In genomic region chr3:79360317-79361101, GRCm38 (mm10) we compare ENCODE assay signal across 13 mouse cellular contexts. TPM values are rescaled to one million over a fixed set of nuclear protein-coding genes. Genes with fewer than 3 reads are reported as not detected.
DNase-seq lines count a peak whose midpoint lies in the region; ATAC-seq and TF ChIP-seq lines count a peak whose summit lies in the region.
"Had no signal": no experiment of that assay in that cellular context is flagged by ENCODE, and none has a peak within 500 bp of the region (broad histone marks: within the 10 kb centered on the region; RNA-seq: fewer than 3 reads in every experiment).

No protein-coding gene starts in this region.

- no peak for DNase-seq in hindbrain, embryonic 14.5 days (ENCODE audit: low spot score)
- DNase-seq in midbrain, embryonic 11.5 days (ENCODE audit: low spot score, missing footprints) = peak; percentile 81
- no peak for DNase-seq in cerebellum, postnatal 14 days
- DNase-seq: right cerebral cortex, adult 18-20 months; thymus, adult 2 months had no signal

- H3K36me3 ChIP-seq in hindbrain, embryonic 16.5 days (ENCODE audit: control insufficient read depth, insufficient read depth, low read length) = no peaks in the 10 kb centered on the region
- H3K36me3 ChIP-seq in hindbrain, embryonic 14.5 days (replicated peaks; ENCODE audit: control insufficient read depth, insufficient read depth) = no peaks in the 10 kb centered on the region
- no peaks in the 10 kb centered on the region for H3K36me3 ChIP-seq in midbrain, embryonic 11.5 days (ENCODE audit: control insufficient read depth, insufficient read depth, low read length)
- no peaks in the 10 kb centered on the region for H3K36me3 ChIP-seq in midbrain, embryonic 13.5 days
- H3K36me3 ChIP-seq in myocyte (ENCODE audit: control insufficient read depth, insufficient read depth) = no peaks in the 10 kb centered on the region
- H3K36me3 ChIP-seq: limb, embryonic 12.5 days had no signal

- H3ac ChIP-seq in myocyte (ENCODE audit: control insufficient read depth, insufficient read length) = no peak overlapping the region

- no peaks in the 10 kb centered on the region for H3K4me1 ChIP-seq in hindbrain, embryonic 16.5 days (ENCODE audit: control insufficient read depth, insufficient read depth, low read depth, low read length)
- H3K4me1 ChIP-seq in hindbrain, embryonic 14.5 days (replicated peaks; ENCODE audit: control insufficient read depth, insufficient read depth, low read length) = no peaks in the 10 kb centered on the region
- H3K4me1 ChIP-seq in midbrain, embryonic 11.5 days (ENCODE audit: control insufficient read depth, insufficient read depth, low read length) = no peaks in the 10 kb centered on the region
- H3K4me1 ChIP-seq in midbrain, embryonic 13.5 days (replicated peaks) = 0 out of 2 replicates have a peak, but pooled peaks cover 4% of the 10 kb centered on the region

- H3K79me2 ChIP-seq in myocyte (ENCODE audit: control insufficient read depth, insufficient read depth) = no peaks in the 10 kb centered on the region

- H3K9ac ChIP-seq in hindbrain, embryonic 16.5 days (ENCODE audit: low read depth, low read length) = no peak overlapping the region
- no peak overlapping the region for H3K9ac ChIP-seq in hindbrain, embryonic 14.5 days
- no peak overlapping the region for H3K9ac ChIP-seq in midbrain, embryonic 11.5 days (ENCODE audit: low read length)
- H3K9ac ChIP-seq in midbrain, embryonic 13.5 days (replicated peaks) = no peak overlapping the region
- H3K9ac ChIP-seq: limb, embryonic 12.5 days had no signal

- H3K27me3 ChIP-seq in hindbrain, embryonic 16.5 days (replicated peaks; ENCODE audit: control insufficient read depth, insufficient read depth, low read length) = no peaks in the 10 kb centered on the region
- no peaks in the 10 kb centered on the region for H3K27me3 ChIP-seq in hindbrain, embryonic 14.5 days (ENCODE audit: control insufficient read depth, insufficient read depth, low read length)
- no peaks in the 10 kb centered on the region for H3K27me3 ChIP-seq in midbrain, embryonic 11.5 days (ENCODE audit: control insufficient read depth, insufficient read depth, low read length)
- H3K27me3 ChIP-seq in midbrain, embryonic 13.5 days = no peaks in the 10 kb centered on the region
- no peaks in the 10 kb centered on the region for H3K27me3 ChIP-seq in myocyte (ENCODE audit: control insufficient read depth, insufficient read depth, insufficient read length)
- H3K27me3 ChIP-seq: limb, embryonic 12.5 days had no signal

- ATAC-seq in hindbrain, embryonic 16.5 days = 0 out of 2 replicates have a peak, but pooled peaks have one; percentile 40
- ATAC-seq in hindbrain, embryonic 14.5 days (ENCODE audit: low FRiP score) = no peak
- ATAC-seq in midbrain, embryonic 11.5 days (ENCODE audit: low FRiP score) = no peak
- ATAC-seq in midbrain, embryonic 13.5 days = no peak
- ATAC-seq in granulocyte monocyte progenitor cell, adult 5-6 weeks (replicated peaks; ENCODE audit: poor library complexity, severe bottlenecking) = peak; percentile 69
- no peak for ATAC-seq in monocyte, adult 5-6 weeks (replicated peaks; ENCODE audit: insufficient number of reproducible peaks, low FRiP score, low TSS enrichment, poor library complexity, severe bottlenecking)

- no peaks in the 10 kb centered on the region for H3K9me3 ChIP-seq in hindbrain, embryonic 16.5 days (ENCODE audit: control insufficient read depth, low read length)
- no peaks in the 10 kb centered on the region for H3K9me3 ChIP-seq in hindbrain, embryonic 14.5 days (ENCODE audit: control insufficient read depth, low read length)
- no peaks in the 10 kb centered on the region for H3K9me3 ChIP-seq in midbrain, embryonic 11.5 days (ENCODE audit: control insufficient read depth, low read length)
- no peaks in the 10 kb centered on the region for H3K9me3 ChIP-seq in midbrain, embryonic 13.5 days
- H3K9me3 ChIP-seq: limb, embryonic 12.5 days had no signal

- H3K27ac ChIP-seq in hindbrain, embryonic 16.5 days (ENCODE audit: low read depth, low read length) = no peak overlapping the region
- no peak overlapping the region for H3K27ac ChIP-seq in hindbrain, embryonic 14.5 days
- H3K27ac ChIP-seq in midbrain, embryonic 11.5 days (ENCODE audit: low read depth, low read length) = no peak overlapping the region
- no peak overlapping the region for H3K27ac ChIP-seq in midbrain, embryonic 13.5 days
- H3K27ac ChIP-seq: limb, embryonic 12.5 days had no signal

- no peak for TF ChIP-seq POLR2A in myocyte (IDR thresholded peaks at IDR 0.05; ENCODE audit: insufficient read length, low read depth)

- WGBS in hindbrain, embryonic 16.5 days = 74% methylated on average over 15 of the region's 15 CpGs
- 74% methylated on average over 15 of the region's 15 CpGs for WGBS in hindbrain, embryonic 14.5 days
- WGBS in midbrain, embryonic 11.5 days = 80% methylated on average over 15 of the region's 15 CpGs
- 71% methylated on average over 15 of the region's 15 CpGs for WGBS in midbrain, embryonic 13.5 days

- H3K4me3 ChIP-seq in hindbrain, embryonic 16.5 days (ENCODE audit: low read length) = no peak overlapping the region
- no peak overlapping the region for H3K4me3 ChIP-seq in hindbrain, embryonic 14.5 days (replicated peaks; ENCODE audit: low read length)
- no peak overlapping the region for H3K4me3 ChIP-seq in midbrain, embryonic 11.5 days (ENCODE audit: low read depth, low read length)
- no peak overlapping the region for H3K4me3 ChIP-seq in midbrain, embryonic 13.5 days (replicated peaks)
- H3K4me3 ChIP-seq in myocyte = no peak overlapping the region
- H3K4me3 ChIP-seq: erythroblast, embryonic 14.5 days; limb, embryonic 12.5 days had no signal

- H3K4me2 ChIP-seq in hindbrain, embryonic 16.5 days (ENCODE audit: low read length) = no peak overlapping the region
- H3K4me2 ChIP-seq in hindbrain, embryonic 14.5 days (replicated peaks) = no peak overlapping the region
- H3K4me2 ChIP-seq in midbrain, embryonic 11.5 days = no peak overlapping the region
- H3K4me2 ChIP-seq in midbrain, embryonic 13.5 days (replicated peaks) = no peak overlapping the region
- peak overlapping the region; percentile 34 for H3K4me2 ChIP-seq in myocyte (ENCODE audit: low read depth)
- H3K4me2 ChIP-seq: limb, embryonic 12.5 days had no signal

TF ChIP-seq in myocyte, 11 proteins besides CTCF, POLR2A, EP300 and RAD21:
- TF ChIP-seq USF1 (IDR thresholded peaks at IDR 0.05; ENCODE audit: low read depth) = no peak
- TF ChIP-seq E2F4 (IDR thresholded peaks at IDR 0.05; ENCODE audit: insufficient read depth) = no peak
- TF ChIP-seq TCF3 (IDR thresholded peaks at IDR 0.05; ENCODE audit: insufficient read length, low read depth) = no peak
- no peak for TF ChIP-seq CEBPB (IDR thresholded peaks at IDR 0.05; ENCODE audit: insufficient read depth, poor library complexity, severe bottlenecking)
TF ChIP-seq in myocyte: peak in this region for 0.

RNA-seq across cellular contexts. Expression of gene Gm17359, which starts 24.0 kb away (rescaled TPM):
- polyA plus RNA-seq in hindbrain, embryonic 16.5 days (2015; fragmentation: Nextera tagmentation; extraction: Ambion mirVana) = not detected in 2 replicates
- polyA plus RNA-seq in hindbrain, embryonic 14.5 days (2014; fragmentation: Nextera tagmentation; extraction: Ambion mirVana) = not detected in 2 replicates
- 0.33 TPM in 1 of 2 replicates, not detected in the other for polyA plus RNA-seq in midbrain, embryonic 11.5 days (2014; fragmentation: Nextera tagmentation; extraction: Ambion mirVana)
- not detected in 2 replicates for polyA plus RNA-seq in midbrain, embryonic 13.5 days (2015; fragmentation: Nextera tagmentation; extraction: Ambion mirVana)
- total RNA-seq in granulocyte monocyte progenitor cell, adult 5-6 weeks (2014; fragmentation: Nextera tagmentation) = not detected in 2 replicates
- not detected in 2 replicates for total RNA-seq in granulocyte monocyte progenitor cell, adult 5-6 weeks (2017)
- not detected for polyA plus RNA-seq in myocyte (2012; fragmentation: generic; extraction: Trizol)
- not detected in 3 replicates for total RNA-seq in monocyte, adult 5-6 weeks (2017)
- polyA plus RNA-seq: erythroblast, embryonic 14.5 days; large intestine, adult 2 months; limb, embryonic 12.5 days had no signal

Comparison
In these comparisons a context has a peak if more than half of its experiments do, and no peak if none do; other contexts are left out.
1. ATAC-seq: peak in hindbrain, embryonic 16.5 days (single experiment) and granulocyte monocyte progenitor cell, adult 5-6 weeks (single experiment); none in hindbrain, embryonic 14.5 days (single experiment), midbrain, embryonic 11.5 days (single experiment), midbrain, embryonic 13.5 days (single experiment) and monocyte, adult 5-6 weeks (single experiment).